In genomic region chr2:43851195-43851594, GRCm38 (mm10) we compare ENCODE assay signal across 9 mouse cellular contexts.
DNase-seq lines count a peak whose midpoint lies in the region; ATAC-seq and TF ChIP-seq lines count a peak whose summit lies in the region.
"Had no signal": no experiment of that assay in that cellular context is flagged by ENCODE, and none has a peak within 500 bp of the region (broad histone marks: within the 10 kb centered on the region; RNA-seq: fewer than 3 reads in every experiment).

No protein-coding gene starts in this region.

- no peaks in the 10 kb centered on the region for H3K4me1 ChIP-seq in heart, postnatal 0 days (ENCODE audit: control insufficient read depth, insufficient read depth)
- H3K4me1 ChIP-seq in heart, embryonic 10.5 days = no peaks in the 10 kb centered on the region
- no peaks in the 10 kb centered on the region for H3K4me1 ChIP-seq in midbrain, embryonic 14.5 days (ENCODE audit: control insufficient read depth, insufficient read depth, low read length)
- H3K4me1 ChIP-seq in midbrain, embryonic 10.5 days = no peaks in the 10 kb centered on the region
- no peaks in the 10 kb centered on the region; the same call in 1 of the 2 replicates for H3K4me1 ChIP-seq in bone marrow, adult 2 months (ENCODE audit: control insufficient read depth, insufficient read depth, low read length)
- no peaks in the 10 kb centered on the region for H3K4me1 ChIP-seq in lung, embryonic 14.5 days (ENCODE audit: insufficient read depth)
- H3K4me1 ChIP-seq: hindbrain, embryonic 15.5 days had no signal

- no peak for TF ChIP-seq POLR2A in bone marrow, adult 2 months (IDR thresholded peaks at IDR 0.05; ENCODE audit: borderline replicate concordance, control insufficient read depth, low read depth, low read length)

- H3K27me3 ChIP-seq in heart, postnatal 0 days (ENCODE audit: control insufficient read depth, insufficient read depth, low read length) = no peaks in the 10 kb centered on the region
- no peaks in the 10 kb centered on the region for H3K27me3 ChIP-seq in heart, embryonic 10.5 days (ENCODE audit: insufficient read depth, poor library complexity, severe bottlenecking)
- H3K27me3 ChIP-seq in midbrain, embryonic 14.5 days (ENCODE audit: control insufficient read depth, insufficient read depth, low read length) = no peaks in the 10 kb centered on the region
- no peaks in the 10 kb centered on the region for H3K27me3 ChIP-seq in midbrain, embryonic 10.5 days (ENCODE audit: low read depth, poor library complexity, severe bottlenecking)
- H3K27me3 ChIP-seq in lung, embryonic 14.5 days (ENCODE audit: insufficient read depth, low read length) = no peaks in the 10 kb centered on the region
- H3K27me3 ChIP-seq: hindbrain, embryonic 15.5 days had no signal

- H3K27ac ChIP-seq in heart, postnatal 0 days (ENCODE audit: low read depth) = no peak overlapping the region
- no peak overlapping the region for H3K27ac ChIP-seq in heart, embryonic 10.5 days
- H3K27ac ChIP-seq in midbrain, embryonic 14.5 days (replicated peaks; ENCODE audit: low read depth, low read length) = no peak overlapping the region
- H3K27ac ChIP-seq in midbrain, embryonic 10.5 days (replicated peaks) = no peak overlapping the region
- H3K27ac ChIP-seq in bone marrow, adult 2 months (ENCODE audit: control insufficient read depth, insufficient read depth, low read depth, low read length, poor library complexity) = no peak overlapping the region
- no peak overlapping the region for H3K27ac ChIP-seq in lung, embryonic 14.5 days (ENCODE audit: low read depth)
- H3K27ac ChIP-seq: hindbrain, embryonic 15.5 days had no signal

- ATAC-seq in heart, postnatal 0 days (ENCODE audit: insufficient read depth, low read depth) = no peak
- no peak for ATAC-seq in midbrain, embryonic 14.5 days (ENCODE audit: low FRiP score, low TSS enrichment)
- no peak for ATAC-seq in lung, embryonic 14.5 days (ENCODE audit: insufficient read depth)

- H3K4me2 ChIP-seq in heart, postnatal 0 days (ENCODE audit: low read depth, low read length) = no peak overlapping the region
- H3K4me2 ChIP-seq in midbrain, embryonic 14.5 days (ENCODE audit: low read length) = no peak overlapping the region
- no peak overlapping the region for H3K4me2 ChIP-seq in lung, embryonic 14.5 days
- H3K4me2 ChIP-seq: hindbrain, embryonic 15.5 days had no signal

- peak; percentile 18 for DNase-seq in heart, postnatal 0 days (ENCODE audit: low spot score)
- no peak for DNase-seq in heart, embryonic 10.5 days (ENCODE audit: low spot score)
- DNase-seq in midbrain, embryonic 14.5 days = peak; percentile 13
- no peak for DNase-seq in midbrain, embryonic 10.5 days (ENCODE audit: low spot score)
- peak; percentile 57 for DNase-seq in lung, embryonic 14.5 days
- DNase-seq in urinary bladder, postnatal 36 days (ENCODE audit: low spot score in 2 of 2) = no peak
- DNase-seq in cerebellum, adult 11-12 months = no peak

- H3K9me3 ChIP-seq in heart, postnatal 0 days (replicated peaks; ENCODE audit: control insufficient read depth, low read length) = no peaks in the 10 kb centered on the region
- H3K9me3 ChIP-seq in heart, embryonic 10.5 days = no peaks in the 10 kb centered on the region
- H3K9me3 ChIP-seq in midbrain, embryonic 14.5 days (ENCODE audit: control insufficient read depth, low read length) = no peaks in the 10 kb centered on the region
- H3K9me3 ChIP-seq in midbrain, embryonic 10.5 days (replicated peaks) = no peaks in the 10 kb centered on the region
- no peaks in the 10 kb centered on the region for H3K9me3 ChIP-seq in lung, embryonic 14.5 days (ENCODE audit: low read depth, low read length)
- H3K9me3 ChIP-seq: hindbrain, embryonic 15.5 days had no signal

- WGBS in heart, postnatal 0 days = 46% methylated on average over 3 of the region's 3 CpGs
- WGBS in heart, embryonic 10.5 days = 50% methylated on average over 3 of the region's 3 CpGs
- 66% methylated on average over 3 of the region's 3 CpGs for WGBS in midbrain, embryonic 14.5 days
- WGBS in midbrain, embryonic 10.5 days = 58% methylated on average over 3 of the region's 3 CpGs
- 76% methylated on average over 3 of the region's 3 CpGs for WGBS in bone marrow, adult 2 months
- WGBS in lung, embryonic 14.5 days = 48% methylated on average over 3 of the region's 3 CpGs

- TF ChIP-seq EP300 in heart, postnatal 0 days (IDR thresholded peaks at IDR 0.05; ENCODE audit: low read depth) = no peak

- H3K4me3 ChIP-seq in heart, postnatal 0 days (ENCODE audit: low read depth, low read length) = no peak overlapping the region
- H3K4me3 ChIP-seq in heart, embryonic 10.5 days = no peak overlapping the region
- H3K4me3 ChIP-seq in midbrain, embryonic 14.5 days (replicated peaks; ENCODE audit: low read depth, low read length) = no peak overlapping the region
- no peak overlapping the region for H3K4me3 ChIP-seq in midbrain, embryonic 10.5 days
- no peak overlapping the region for H3K4me3 ChIP-seq in bone marrow, adult 2 months (replicated peaks; ENCODE audit: control insufficient read depth, low read depth, low read length)
- no peak overlapping the region for H3K4me3 ChIP-seq in lung, embryonic 14.5 days (ENCODE audit: low read depth, low read length)
- H3K4me3 ChIP-seq: hindbrain, embryonic 15.5 days had no signal

- TF ChIP-seq CTCF in heart, postnatal 0 days (IDR thresholded peaks at IDR 0.05; ENCODE audit: low read depth) = peak; percentile 51
- TF ChIP-seq CTCF in bone marrow, adult 2 months (IDR thresholded peaks at IDR 0.05; ENCODE audit: control insufficient read depth, insufficient read depth, low read length) = 0 out of 2 replicates have a peak, but pooled peaks have one; percentile 4
- peak; percentile 70 for TF ChIP-seq CTCF in lung, embryonic 14.5 days (IDR thresholded peaks at IDR 0.05; ENCODE audit: low read depth)

- H3K9ac ChIP-seq in heart, postnatal 0 days (replicated peaks; ENCODE audit: low read depth, low read length) = no peak overlapping the region
- H3K9ac ChIP-seq in midbrain, embryonic 14.5 days (replicated peaks; ENCODE audit: low read length) = no peak overlapping the region
- H3K9ac ChIP-seq in lung, embryonic 14.5 days = no peak overlapping the region
- H3K9ac ChIP-seq: hindbrain, embryonic 15.5 days had no signal

- H3K36me3 ChIP-seq in heart, postnatal 0 days (replicated peaks; ENCODE audit: control insufficient read depth, insufficient read depth, low read length) = no peaks in the 10 kb centered on the region
- no peaks in the 10 kb centered on the region for H3K36me3 ChIP-seq in heart, embryonic 10.5 days
- H3K36me3 ChIP-seq in midbrain, embryonic 14.5 days (ENCODE audit: control insufficient read depth, insufficient read depth, low read length) = no peaks in the 10 kb centered on the region
- no peaks in the 10 kb centered on the region for H3K36me3 ChIP-seq in midbrain, embryonic 10.5 days
- no peaks in the 10 kb centered on the region for H3K36me3 ChIP-seq in lung, embryonic 14.5 days (ENCODE audit: insufficient read depth)
- H3K36me3 ChIP-seq: hindbrain, embryonic 15.5 days had no signal

Comparison
In these comparisons a context has a peak if more than half of its experiments do, and no peak if none do; other contexts are left out.
1. DNase-seq: peak in heart, postnatal 0 days (single experiment), midbrain, embryonic 14.5 days (single experiment) and lung, embryonic 14.5 days (single experiment); none in heart, embryonic 10.5 days (single experiment), midbrain, embryonic 10.5 days (single experiment), urinary bladder, postnatal 36 days (0 of 2) and cerebellum, adult 11-12 months (single experiment).
2. CTCF ChIP-seq: peak in every context shown above with its lines; median percentile 70 in lung, embryonic 14.5 days; 51 in heart, postnatal 0 days; 4 in bone marrow, adult 2 months.